Mouse (Mus musculus) C2C12 (cell line): ENCODE results near the gene Dgkk.

Experiments
- CTCF ChIP-seq: IDR thresholded peaks from one replicate; pipeline ENCODE4 v1.5.1; 2011; ENCODE audit not compliant: control insufficient read depth, insufficient read depth, insufficient read length
- FOSL1 ChIP-seq: IDR thresholded peaks from one replicate; pipeline ENCODE4 v1.8.0; 2011; ENCODE audit warnings: mild to moderate bottlenecking, low read length; ENCODE audit not compliant: poor library complexity, insufficient read depth, severe bottlenecking
- MAX ChIP-seq: IDR thresholded peaks from one replicate; pipeline ENCODE4 v1.6.1; 2011; ENCODE audit warnings: mild to moderate bottlenecking, control low read depth
- MYOD1 ChIP-seq: IDR thresholded peaks from one replicate; pipeline ENCODE4 v1.6.1; 2011; ENCODE audit warnings: low read depth; ENCODE audit not compliant: control insufficient read depth, insufficient read length
- MYOG ChIP-seq: IDR thresholded peaks from one replicate; pipeline ENCODE4 v1.6.1; 2011; ENCODE audit not compliant: control insufficient read depth, insufficient read length; ENCODE audit errors: extremely low read depth
- USF1 ChIP-seq: IDR thresholded peaks from one replicate; pipeline ENCODE4 v1.6.1; 2011; ENCODE audit warnings: low read depth, mild to moderate bottlenecking, control low read depth, moderate library complexity

- no peak for TF ChIP-seq CTCF
- no peak for TF ChIP-seq MYOD1
- TF ChIP-seq MYOG, result no peak
- no peak for TF ChIP-seq MAX
- TF ChIP-seq USF1, result no peak
- TF ChIP-seq FOSL1, result no peak
Observed at GRCm38 (mm10) chrX:6778250-6778637, 862 bp upstream of the Dgkk start.
